Mouse (Mus musculus): ENCODE data around the gene Mst1r.

GRCm38 (mm10) chr9:107927749-107928148 is 21.1 kb downstream of the Mst1r start:
- TF ChIP-seq CTCF (conservative IDR thresholded peaks at IDR 0.05; ENCODE audit: insufficient read depth, insufficient read length, low read depth, low read length) (no peak), POLR2A (IDR thresholded peaks at IDR 0.05; ENCODE audit: low read depth, low read length) (no peak)
